31 mouse cellular contexts compared by ENCODE assay signal in the genomic region with DNA sequence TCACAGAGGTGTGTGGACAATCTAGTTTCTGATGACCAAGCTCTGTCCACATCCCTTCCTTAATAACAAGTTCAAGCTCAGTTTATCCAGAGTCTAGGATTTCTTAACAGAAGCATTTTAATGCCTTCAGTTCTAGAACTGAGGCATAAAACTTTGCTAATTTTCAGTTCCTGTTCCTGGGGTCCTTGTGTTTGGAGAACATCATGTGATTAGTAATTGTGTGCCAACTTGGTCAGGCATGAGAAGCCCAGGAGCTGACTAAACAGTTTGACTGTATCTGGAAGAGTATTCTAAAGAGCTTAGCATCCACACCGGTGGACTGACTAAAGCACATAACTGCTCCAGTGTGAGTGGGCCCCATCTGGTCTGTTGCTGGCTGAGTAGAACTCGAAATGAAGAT. TPM values are rescaled to one million over a fixed set of nuclear protein-coding genes. Genes with fewer than 3 reads are reported as not detected.
DNase-seq lines count a peak whose midpoint lies in the region; ATAC-seq and TF ChIP-seq lines count a peak whose summit lies in the region.
"Had no signal": no experiment of that assay in that cellular context is flagged by ENCODE, and none has a peak within 500 bp of the region (broad histone marks: within the 10 kb centered on the region; RNA-seq: fewer than 3 reads in every experiment).

No protein-coding gene starts in this region.

- no peak overlapping the region for H3K4me3 ChIP-seq in bone marrow macrophage, adult 2 months (ENCODE audit: insufficient read depth, low read length)
- H3K4me3 ChIP-seq: forebrain, embryonic 13.5 days; heart, embryonic 12.5 days; hindbrain, embryonic 13.5 days; limb, embryonic 10.5 days; limb, embryonic 15.5 days; liver, embryonic 15.5 days; lung, embryonic 15.5 days had no signal

- H3K4me1 ChIP-seq in bone marrow macrophage, adult 2 months (ENCODE audit: control insufficient read depth, insufficient read depth, low read length): peaks cover 23% of the 10 kb centered on the region
- H3K4me1 ChIP-seq: heart, embryonic 12.5 days; hindbrain, embryonic 13.5 days; limb, embryonic 10.5 days; limb, embryonic 15.5 days; liver, embryonic 15.5 days; lung, embryonic 15.5 days had no signal

- peak; percentile 83 for ATAC-seq in megakaryocyte progenitor cell, adult 5-6 weeks (replicated peaks; ENCODE audit: poor library complexity)
- ATAC-seq in monocyte, adult 5-6 weeks (replicated peaks; ENCODE audit: insufficient number of reproducible peaks, low FRiP score, low TSS enrichment, poor library complexity, severe bottlenecking): no peak
- ATAC-seq: activated CD4-positive, CD25-positive, alpha-beta regulatory T cell, adult 4 months; CD4-positive, CD25-positive, alpha-beta regulatory T cell, adult 4 months; forebrain, embryonic 13.5 days had no signal

- no peak for TF ChIP-seq CTCF in bone marrow macrophage, adult 2 months (IDR thresholded peaks at IDR 0.05; ENCODE audit: low read depth, low read length)

- peak; percentile 50 for DNase-seq in kidney, adult 9 months
- no peak for DNase-seq in kidney, postnatal 10 days
- DNase-seq in A20 (ENCODE audit: low read depth, low spot score): peak; percentile 17
- DNase-seq in cerebellum, postnatal 10 days: no peak
- DNase-seq: adrenal gland, adult 2 months; adrenal gland, postnatal 36 days; cerebellum, adult 2 months; cerebellum, postnatal 25 days; gastrocnemius, postnatal 14 days; heart, adult 11 months; heart, postnatal 4 days; layer of hippocampus, adult 9-11 months; midbrain, embryonic 14.5 days; right cerebral cortex, adult 18-20 months; thymus, adult 2 months; thymus, postnatal 36 days had no signal

- TF ChIP-seq POLR2A in bone marrow macrophage, adult 2 months (IDR thresholded peaks at IDR 0.05; ENCODE audit: borderline replicate concordance, low read depth, low read length): no peak

- H3K27ac ChIP-seq in bone marrow macrophage, adult 2 months (ENCODE audit: insufficient read depth, low read depth, low read length): peak overlapping the region; percentile 94
- H3K27ac ChIP-seq: forebrain, embryonic 13.5 days; limb, embryonic 10.5 days; limb, embryonic 15.5 days; liver, embryonic 15.5 days; lung, embryonic 15.5 days had no signal

RNA-seq across cellular contexts. Expression of a gene that starts 24.0 kb away (rescaled TPM):
- not detected in 2 replicates for polyA plus RNA-seq in bone marrow macrophage, adult 2 months (2012; ENCODE audit: insufficient read depth, insufficient read length, missing spikeins)
- total RNA-seq in megakaryocyte progenitor cell, adult 5-6 weeks (2015): not detected in 2 replicates
- total RNA-seq in megakaryocyte progenitor cell, adult 5-6 weeks (2017): not detected in 2 replicates
- not detected in 3 replicates for total RNA-seq in monocyte, adult 5-6 weeks (2017)
- total RNA-seq: adrenal gland, adult 2 months; adrenal gland, postnatal 36 days; heart, postnatal 4 days; megakaryocyte-erythroid progenitor cell, adult 5-6 weeks; neutrophil, adult 5-6 weeks had no signal
- polyA plus RNA-seq: activated CD4-positive, CD25-positive, alpha-beta regulatory T cell, adult 4 months; CD4-positive, CD25-positive, alpha-beta regulatory T cell, adult 4 months; heart, embryonic 12.5 days; heart, postnatal 0 days; liver, embryonic 15.5 days had no signal

Comparison
In these comparisons a context has a peak if more than half of its experiments do, and no peak if none do; other contexts are left out.
1. DNase-seq: peak in kidney, adult 9 months (single experiment) and A20 (single experiment); none in kidney, postnatal 10 days (single experiment) and cerebellum, postnatal 10 days (0 of 2).